Mouse (Mus musculus): Measurements from ENCODE around the gene Enthd1.
"Not testable (repeated sequence)": the region's sequence is repeated elsewhere in the genome, so short reads cannot be mapped to it uniquely, and the experiment has no call there.

Gene Enthd1

DNA sequence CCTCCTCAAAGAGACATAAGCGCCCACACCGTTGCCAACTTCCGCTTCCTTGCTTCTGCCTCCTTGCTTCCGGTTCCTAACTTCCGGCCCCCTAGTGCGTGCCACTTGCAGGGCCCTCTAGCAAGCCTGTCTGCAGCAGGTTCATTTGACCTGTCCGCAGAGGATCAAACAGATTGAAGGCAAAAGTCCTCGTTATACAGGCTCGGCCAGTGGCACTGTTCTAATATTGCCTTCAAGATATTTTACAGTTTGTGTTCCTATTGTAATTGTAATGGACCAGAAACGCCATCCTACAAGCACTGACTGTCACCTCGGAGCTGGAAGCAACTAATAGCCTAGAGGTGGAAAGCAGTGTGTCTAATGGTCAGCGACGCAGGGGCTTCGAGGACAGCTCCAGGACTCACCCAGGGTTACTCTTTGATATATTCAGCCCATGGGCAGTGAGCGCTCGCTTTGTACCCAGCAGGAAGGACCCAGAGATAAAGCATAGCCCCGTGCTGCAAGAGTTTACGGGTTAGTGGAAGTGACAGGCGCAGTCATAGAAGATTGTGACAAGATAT is at the start of gene Enthd1:
TSS of gene Enthd1 (minus strand) at position 51 of the 560 bp plus-strand sequence.
- DNase-seq (ENCODE audit: low spot score in 2 of 2), result no peak

DNA sequence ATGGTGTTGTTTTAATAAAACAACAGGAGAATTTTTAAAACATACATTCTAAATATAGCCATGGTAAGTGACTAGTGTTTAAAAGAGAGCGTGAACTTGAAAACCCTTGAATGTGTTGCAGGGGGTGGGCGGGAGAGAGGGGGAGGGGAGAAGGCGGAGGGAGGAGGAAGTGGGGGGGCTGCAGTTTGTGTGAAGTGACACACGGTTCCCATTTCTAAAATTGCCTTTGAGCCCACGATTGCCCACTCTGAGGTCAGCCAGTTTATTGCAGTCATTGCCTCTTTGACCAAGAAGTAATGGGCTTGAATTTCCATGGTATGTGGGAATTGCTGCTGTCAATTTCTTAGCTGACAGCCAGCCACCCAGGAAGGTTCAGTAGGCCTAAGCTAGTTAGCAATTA is 48.9 kb upstream of the Enthd1 start:
- no peak for DNase-seq (ENCODE audit: low spot score in 2 of 2)

DNA sequence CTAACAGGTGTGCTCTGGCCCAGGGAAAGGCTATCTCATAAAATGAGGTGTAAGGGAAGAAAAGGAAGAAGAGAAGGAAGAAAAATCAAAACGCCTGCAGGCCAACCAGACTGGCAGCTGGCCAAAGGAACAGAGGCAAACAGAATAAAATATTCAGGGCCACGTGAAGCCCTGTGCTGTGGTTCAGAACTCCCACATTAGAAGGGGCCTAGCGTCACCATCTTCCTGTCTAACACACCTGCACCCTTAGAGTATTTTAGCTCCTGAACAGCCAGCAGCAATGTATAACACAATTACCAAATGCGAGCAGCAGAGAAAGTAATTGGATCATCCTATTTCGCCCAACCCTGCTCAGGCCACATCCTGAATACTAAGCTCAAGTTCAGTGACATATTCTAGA is 46.5 kb upstream of the Enthd1 start:
- DNase-seq (ENCODE audit: low spot score in 2 of 2), result no peak

DNA sequence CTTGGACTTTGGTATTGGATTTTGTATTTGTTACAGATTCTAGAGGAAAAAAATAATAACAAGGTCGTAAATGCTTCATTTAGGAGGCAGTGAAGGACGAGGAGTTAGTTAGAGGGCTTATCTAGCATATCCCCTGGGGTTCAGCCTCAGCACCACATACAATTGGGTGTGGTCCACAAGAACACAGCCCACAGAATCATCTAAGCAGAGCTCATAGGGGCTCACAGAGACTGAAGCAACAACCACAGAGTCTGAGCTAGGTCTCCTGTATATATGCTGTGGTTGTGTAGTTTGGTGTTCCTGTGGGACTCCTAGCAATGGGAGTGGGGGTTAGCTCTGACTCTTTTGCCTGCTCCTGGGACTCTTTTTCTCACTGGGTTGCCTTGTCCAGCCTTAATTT is 45.4 kb upstream of the Enthd1 start:
- DNase-seq (ENCODE audit: low spot score in 2 of 2), result no peak

DNA sequence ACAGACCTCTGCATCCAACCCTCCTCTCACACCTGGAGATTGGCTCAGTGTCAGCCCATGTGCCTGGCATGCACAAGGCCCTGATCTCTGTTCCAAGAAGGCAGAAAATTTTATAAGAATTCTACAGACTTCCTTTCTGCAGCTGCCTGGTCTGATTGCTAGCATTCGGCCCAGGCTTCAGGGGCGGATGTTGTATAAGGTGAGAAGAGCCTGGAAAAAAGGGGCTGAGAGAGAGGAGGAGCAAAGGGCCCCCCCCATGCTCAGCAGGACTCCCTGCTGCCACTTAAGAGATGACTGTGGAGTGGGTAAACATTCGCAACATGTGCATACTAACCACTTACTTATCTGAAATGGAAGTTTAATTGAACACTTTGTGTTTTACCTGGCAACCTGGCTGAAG is 43.0 kb upstream of the Enthd1 start:
- no peak for DNase-seq (ENCODE audit: low spot score in 2 of 2)

DNA sequence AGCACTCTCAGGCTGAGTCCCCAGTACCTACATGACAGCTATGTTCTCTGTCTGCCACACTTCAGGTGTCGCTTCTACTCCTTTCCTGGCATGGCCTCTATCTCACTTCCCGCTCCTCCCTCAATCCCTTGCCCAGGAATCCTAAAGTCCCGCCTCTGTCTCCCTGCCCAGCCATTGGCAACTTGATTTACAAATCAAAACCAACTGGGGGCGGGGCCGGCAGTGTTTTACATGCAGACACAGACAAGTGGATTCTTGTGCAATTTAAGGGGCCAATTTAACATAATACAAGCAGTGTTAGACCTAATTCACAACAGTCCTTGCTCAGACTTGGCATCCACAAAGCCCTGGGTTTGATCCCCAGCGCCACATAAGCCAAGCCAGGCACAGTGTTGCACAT is 39.1 kb upstream of the Enthd1 start:
- DNase-seq (ENCODE audit: low spot score in 2 of 2), result no peak

DNA sequence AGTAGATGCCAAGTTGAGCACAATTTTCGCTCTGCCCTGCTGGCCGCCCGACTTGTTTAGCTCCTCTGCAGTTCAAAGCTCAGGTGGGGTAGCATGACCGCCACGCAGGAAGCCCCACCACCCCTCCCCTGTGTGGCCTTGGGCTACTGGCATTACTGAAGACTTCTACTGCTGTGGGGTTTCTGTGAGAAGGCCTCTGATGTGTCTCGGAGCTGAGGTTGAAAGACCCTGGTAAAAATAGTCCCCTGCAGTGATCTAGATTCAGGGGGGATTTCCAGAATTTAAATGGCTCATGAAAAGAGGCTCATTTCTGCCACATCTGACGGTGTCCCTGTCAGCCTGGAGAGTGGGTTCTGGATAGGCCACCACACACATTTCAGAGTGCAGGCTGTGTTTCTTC is 37.5 kb upstream of the Enthd1 start:
- no peak for DNase-seq (ENCODE audit: low spot score in 2 of 2)

DNA sequence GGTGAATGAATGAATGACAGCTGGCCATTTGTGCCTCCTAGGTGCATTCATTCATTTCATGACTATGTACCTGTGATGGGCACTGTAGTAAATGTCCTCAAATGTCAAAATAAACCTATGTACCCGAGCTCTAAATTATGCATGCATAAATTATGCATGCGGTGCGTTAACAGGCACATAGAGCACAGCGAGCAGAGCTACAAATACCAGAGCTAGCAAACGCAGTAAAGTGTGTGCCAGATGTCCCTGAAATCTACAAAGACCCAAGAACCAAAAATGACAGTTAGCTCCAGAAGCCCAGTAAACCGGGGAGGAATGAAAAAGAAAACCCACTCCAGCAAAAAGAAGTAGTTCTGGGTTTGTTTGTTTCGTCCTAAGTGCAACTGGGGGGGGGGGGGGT is 36.5 kb upstream of the Enthd1 start:
- DNase-seq (ENCODE audit: low spot score in 2 of 2), result no peak

DNA sequence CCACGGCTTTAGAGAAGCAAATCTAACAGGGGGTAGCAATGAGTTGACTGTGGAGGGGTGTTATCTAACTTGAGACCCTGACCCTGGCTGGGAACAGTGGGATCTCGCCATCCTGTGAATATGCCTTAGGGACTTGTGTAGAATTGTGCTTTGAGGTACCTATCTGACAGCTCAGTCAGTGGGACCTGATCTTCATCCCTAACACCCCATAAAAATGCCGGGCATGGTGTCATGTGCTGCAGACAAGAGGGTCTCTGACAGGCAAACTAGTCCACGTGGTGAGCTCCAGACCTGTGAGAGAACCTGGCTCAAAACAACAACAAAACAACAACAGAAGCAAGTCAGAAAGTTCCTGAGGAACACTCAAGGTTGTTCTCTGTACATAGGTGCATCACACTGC is 34.9 kb upstream of the Enthd1 start:
- no peak for DNase-seq (ENCODE audit: low spot score in 2 of 2)

DNA sequence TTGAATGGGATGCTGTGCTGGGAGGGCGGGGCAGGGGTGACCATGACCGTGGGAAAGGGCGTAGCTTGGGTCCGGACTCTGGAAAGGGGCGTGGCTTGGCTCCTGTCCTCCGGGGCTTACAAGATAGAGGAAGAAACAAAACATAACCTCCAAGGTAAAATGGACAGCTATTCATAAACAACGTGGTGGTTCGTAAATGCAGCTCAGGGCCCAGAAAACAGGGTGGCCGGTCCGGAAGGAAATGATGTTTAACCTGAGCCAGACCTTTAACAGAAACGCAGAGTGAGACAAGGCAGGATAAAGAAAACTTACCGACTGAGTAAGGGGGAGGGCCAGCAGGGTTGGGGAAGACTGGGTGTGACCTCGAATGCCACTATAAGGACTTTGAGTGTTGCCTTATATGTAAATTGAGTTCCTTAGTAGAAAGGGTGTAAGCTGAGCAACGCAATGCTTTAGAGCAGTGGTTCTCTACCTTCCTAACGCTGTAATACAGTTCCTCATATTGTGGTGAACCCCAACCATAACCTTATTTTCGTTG is 34.3 kb upstream of the Enthd1 start:
- no peak for DNase-seq (ENCODE audit: low spot score in 2 of 2)

DNA sequence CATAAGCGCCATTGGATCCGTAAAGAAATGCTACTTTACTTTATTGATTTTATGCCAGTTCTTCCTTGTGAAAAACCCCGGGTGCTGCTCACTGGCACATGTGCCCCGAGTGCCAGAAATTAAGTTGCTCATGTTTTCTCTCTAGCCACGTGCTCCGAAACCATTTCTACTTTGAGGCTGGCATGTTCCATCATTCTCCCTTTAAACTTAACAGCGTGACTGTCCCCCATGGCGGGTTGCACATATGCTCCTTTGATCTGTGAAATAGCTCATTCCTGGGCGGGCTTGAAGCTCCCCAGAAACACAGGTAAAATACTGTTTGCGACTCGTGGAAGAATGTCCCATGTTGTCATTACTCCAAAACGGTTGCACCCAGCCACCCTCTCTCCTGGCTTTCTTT is 33.8 kb upstream of the Enthd1 start:
- no peak for DNase-seq (ENCODE audit: low spot score in 2 of 2)

DNA sequence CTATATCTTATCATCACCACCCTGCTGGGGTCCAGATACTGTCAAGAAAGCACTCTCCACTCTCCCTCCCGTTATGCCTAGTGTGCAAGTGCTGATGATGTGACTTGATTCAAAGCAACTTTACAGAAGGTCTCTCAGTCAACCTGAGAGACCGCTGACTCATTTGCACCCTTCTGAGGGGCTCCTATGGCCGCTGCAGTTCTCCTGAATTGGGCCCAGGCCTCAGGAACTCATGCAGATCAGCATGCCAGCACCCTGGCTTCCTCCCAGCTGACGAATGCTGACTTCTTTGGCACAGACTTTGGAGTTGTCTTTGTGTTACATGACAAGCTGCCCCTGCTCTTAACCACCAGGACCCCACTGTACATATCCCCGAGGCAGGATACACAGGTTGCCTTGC is 28.9 kb upstream of the Enthd1 start:
- DNase-seq (ENCODE audit: low spot score in 2 of 2), result no peak

DNA sequence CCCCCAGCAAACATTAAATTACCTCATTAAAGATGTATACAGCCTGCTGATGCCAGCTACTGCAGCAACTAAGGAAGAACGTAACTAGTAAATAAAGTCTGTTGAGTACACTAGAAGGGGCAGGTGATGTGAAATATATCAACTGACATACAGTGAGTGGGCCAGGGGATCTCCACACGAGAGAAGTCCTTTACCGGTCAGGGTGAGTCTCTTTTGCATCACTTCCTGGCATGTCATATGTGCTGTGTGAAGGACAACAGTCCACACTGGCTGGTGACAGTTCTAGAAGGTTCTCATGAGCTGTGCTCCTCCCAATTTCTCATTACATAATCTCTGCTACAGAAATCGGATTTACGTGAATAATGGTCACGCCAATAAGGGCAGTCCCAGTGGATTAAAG is 27.8 kb upstream of the Enthd1 start:
- DNase-seq (ENCODE audit: low spot score in 2 of 2), result no peak

DNA sequence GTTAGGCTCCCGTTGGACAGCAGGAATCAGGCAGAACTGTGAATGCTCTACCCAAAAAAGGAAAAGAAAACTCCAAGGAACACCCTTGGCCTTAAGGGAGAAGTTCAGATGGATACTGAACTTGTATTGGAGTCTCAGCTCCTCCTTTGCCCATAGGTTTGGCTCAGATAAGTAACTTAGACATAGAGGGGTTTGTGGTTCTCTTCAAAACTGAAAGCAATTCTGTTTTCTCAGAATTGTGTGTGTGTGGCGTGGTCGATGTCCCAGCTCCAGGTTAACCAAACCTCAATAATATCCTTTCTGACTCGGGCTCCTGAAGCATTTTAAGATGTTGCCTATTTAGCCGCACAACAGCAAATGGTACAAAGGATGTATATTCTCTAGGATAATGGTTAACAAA is 25.7 kb upstream of the Enthd1 start:
- no peak for DNase-seq (ENCODE audit: low spot score in 2 of 2)

DNA sequence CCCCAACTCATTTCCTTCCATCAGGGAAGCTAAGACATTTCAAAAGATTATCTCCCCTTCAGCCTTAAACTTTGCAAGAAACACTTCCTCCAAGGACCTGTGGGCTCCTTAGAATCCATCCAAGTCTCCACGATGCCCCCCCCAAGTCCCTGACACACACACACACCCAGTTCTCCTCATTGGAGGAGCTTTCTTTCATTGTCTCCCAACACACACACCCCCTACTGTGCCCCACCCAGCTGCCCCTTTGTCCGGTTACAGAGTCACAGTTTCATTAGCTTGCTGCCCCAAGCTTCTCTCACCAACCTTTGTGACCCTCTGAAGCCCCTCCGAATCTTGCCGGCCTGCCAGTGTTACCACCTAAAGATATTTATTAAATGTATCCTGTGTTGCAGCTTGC is 21.3 kb upstream of the Enthd1 start:
- no peak for DNase-seq (ENCODE audit: low spot score in 2 of 2)

DNA sequence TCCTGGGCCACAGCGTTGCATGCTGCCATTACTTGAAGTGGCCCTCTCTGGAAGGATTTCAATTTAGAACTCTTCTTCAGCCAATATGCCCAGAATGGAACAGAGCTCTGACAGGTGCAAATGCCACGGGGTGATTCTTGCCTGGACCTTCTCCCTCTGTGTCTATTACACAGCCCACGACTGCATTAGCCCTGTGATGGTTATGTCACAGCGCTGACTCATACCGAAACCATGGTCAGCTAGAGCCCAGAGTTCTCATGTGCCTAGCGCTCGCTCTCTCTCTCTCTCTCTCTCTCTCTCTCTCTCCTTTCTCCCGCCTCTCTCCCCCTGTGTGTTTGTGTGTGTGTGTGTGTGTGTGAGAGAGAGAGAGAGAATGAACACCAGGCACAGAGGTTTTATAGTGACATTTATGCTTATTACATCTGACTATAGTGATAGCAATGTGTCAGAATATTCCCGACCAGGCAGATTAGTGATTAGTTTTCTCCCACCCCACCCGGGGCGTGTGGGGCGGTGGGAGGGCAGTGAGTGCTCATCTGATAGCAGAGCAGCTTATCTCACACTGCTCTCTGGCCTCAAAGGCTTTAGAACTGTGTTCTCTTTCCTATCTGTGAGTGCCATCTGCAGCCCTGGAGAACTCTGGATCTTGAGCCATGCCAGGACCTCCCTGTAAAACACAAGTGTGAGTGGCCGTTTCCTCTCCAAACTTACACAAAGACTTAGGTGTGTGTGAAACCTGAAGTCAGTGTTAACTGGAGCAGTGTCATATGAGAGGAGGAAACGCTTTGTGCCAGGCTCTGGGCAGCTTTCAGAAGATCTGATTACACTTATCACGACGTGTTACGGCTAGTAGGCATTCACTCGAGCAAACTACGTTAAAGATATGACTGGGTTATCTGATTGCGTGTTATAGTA is 17.9 kb upstream of the Enthd1 start:
- no peak for DNase-seq (ENCODE audit: low spot score in 2 of 2)

DNA sequence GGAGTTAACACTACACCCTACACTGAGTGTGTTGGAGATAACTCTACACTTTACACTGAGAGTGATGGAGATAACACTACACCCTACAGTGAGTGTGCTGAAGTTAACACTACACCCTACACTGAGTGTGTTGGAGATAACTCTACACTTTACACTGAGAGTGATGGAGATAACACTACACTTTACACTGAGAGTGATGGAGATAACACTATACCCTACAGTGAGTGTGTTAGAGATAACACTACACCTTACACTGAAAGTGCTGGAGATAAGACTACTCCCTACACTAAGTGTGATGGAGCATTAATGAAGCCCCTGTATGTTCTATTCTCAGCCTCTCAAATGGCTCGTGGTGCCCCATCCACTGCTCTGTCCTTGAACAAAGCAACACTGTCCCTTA is 15.6 kb upstream of the Enthd1 start:
- not testable (repeated sequence) for DNase-seq (ENCODE audit: low spot score in 2 of 2)

DNA sequence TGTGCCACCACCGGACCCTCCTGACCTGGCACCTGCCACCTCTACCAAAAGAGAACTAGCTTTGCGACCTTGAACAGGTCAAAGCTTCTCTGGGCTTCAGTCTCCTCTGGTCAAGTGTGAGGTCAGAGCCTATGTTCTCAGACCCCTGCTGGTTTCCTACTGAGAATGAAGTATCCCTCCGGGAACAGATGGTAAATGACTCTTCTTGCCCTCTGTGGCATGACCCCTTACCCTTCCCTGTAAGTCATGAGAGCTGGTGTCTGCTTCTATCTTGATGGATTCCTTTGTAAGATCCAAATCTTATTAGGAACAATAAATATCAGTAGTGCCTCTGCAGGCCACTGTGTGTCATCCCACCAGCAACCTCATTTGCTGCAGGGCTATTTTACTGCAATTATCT is 14.2 kb upstream of the Enthd1 start:
- DNase-seq (ENCODE audit: low spot score in 2 of 2), result no peak

DNA sequence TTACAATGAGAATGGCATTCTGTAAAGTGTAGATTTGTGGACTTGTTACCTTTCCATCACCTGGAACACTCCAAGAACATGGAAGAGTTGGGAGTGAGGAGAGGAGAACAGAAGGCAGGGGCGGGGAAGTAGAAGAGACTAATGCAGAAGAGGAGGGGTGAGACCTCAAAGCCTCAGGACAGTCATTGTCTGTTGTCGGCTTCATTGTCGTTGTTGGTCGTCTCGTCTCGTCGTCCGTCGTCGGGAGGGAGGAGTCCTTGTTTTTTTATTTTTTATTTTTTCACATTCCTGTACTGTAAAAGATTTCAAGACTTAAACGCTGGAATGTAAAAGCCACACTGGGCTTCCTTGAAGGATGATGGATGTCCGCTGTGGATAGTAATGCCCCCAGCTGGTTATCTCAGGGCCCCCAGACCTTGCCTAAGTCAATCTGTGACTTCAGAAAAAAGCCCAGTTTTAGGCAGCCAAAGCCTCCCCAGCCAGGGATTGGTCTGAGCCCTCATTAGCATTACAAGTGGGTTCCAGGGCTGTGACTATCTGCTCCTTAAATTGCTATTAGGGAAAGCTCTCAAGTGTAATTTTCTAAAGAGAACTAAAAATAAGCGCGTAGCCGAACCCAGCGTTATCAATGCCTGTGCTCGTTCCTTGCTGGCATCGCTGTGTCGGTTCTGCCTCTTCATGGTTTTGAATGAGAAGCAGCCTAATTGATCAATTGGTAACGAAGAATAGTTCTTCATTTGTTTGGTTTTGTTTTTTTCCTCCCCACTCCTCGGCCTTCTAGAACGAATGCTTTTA is 12.4 kb upstream of the Enthd1 start:
- no peak for DNase-seq (ENCODE audit: low spot score in 2 of 2)

DNA sequence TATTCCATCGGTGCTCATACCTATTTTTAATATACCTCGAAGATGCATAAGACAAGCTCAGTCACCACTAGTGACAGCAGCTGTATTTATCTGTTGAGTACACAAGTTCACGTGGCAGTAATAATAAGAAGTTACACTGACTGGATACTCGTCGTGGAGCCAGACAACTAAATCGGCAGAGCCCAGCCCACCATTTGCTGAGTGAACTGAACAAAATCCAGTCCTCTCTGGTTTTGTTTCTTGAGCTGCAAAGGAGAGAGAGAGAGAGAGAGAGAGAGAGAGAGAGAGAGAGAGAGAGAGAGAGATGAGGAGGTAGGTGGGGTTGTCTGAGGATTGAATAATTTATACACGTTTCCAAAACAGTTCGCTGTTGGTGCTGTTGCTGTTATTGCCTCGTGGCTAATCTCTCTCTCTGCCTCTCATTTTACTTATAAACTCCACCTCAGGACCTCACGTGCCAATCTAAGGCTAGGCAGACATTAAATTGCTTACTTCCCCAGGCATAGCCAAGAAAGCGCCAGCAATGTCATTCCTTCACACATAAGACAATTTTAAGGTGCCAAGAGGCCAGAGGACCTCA is 11.5 kb upstream of the Enthd1 start:
- DNase-seq (ENCODE audit: low spot score in 2 of 2), result no peak

DNA sequence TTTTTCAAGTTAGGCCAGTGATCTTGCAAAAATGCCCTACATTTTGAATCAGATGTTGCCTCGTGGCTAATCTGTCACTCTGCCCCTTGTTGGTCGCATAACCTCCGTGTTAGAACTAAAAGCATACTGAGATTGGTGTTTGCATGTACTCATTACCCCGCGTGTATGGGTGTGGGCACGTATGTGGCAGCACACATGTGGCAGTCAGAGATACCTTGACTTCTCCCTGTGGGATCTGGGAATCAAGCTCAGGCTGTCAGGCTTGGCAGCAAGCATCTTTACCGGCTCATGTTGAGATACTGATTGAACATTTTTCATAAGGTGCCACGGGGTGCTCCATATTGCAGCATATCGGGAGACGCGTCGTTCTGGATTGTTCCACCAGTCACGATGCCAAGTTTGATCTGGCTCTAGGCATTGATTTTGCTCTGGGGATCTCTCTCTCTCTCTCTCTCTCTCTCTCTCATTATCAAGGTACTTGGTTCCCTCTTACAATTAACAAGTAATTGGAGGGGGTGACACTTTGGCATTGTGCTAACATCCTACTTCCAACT is 10.9 kb upstream of the Enthd1 start:
- no peak for DNase-seq (ENCODE audit: low spot score in 2 of 2)
